Mouse (Mus musculus) intestine, embryonic 16.5 days (tissue): ENCODE measurements around the gene Ccdc184. TPM values are rescaled to one million over a fixed set of nuclear protein-coding genes. Genes with fewer than 3 reads are reported as not detected.

Source experiments
- ATAC-seq: fragments of 200-750 bp; cut with Nextera tagmentation; 2 replicates; pipeline ENCODE4 v1.8.0; 2017; ENCODE audit warnings: moderate TSS enrichment, moderate library complexity
- H3K27ac ChIP-seq: fragments of 300-500 bp; sonication (generic); 2 replicates; pipeline ENCODE4 v1.5.1; 2014; ENCODE audit warnings: mild to moderate bottlenecking, low read length
- H3K27me3 ChIP-seq: fragments of 300-500 bp; sonication (generic); replicated peaks from 2 replicates; pipeline ENCODE4 v1.6.1; 2014; ENCODE audit warnings: low read length, control low read depth, mixed read lengths; ENCODE audit not compliant: control insufficient read depth, insufficient read depth
- H3K36me3 ChIP-seq: fragments of 300-500 bp; sonication (generic); 2 replicates; pipeline ENCODE4 v1.6.1; 2014; ENCODE audit warnings: low read length, control low read depth; ENCODE audit not compliant: control insufficient read depth, insufficient read depth
- H3K4me1 ChIP-seq: fragments of 300-500 bp; sonication (generic); 2 replicates; pipeline ENCODE4 v1.6.1; 2014; ENCODE audit warnings: low read length, control low read depth, mixed read lengths; ENCODE audit not compliant: control insufficient read depth, insufficient read depth
- H3K4me2 ChIP-seq: fragments of 300-500 bp; sonication (generic); 2 replicates; pipeline ENCODE4 v1.6.1; 2014; ENCODE audit warnings: low read depth, low read length, control low read depth
- H3K4me3 ChIP-seq: fragments of 300-500 bp; sonication (generic); 2 replicates; pipeline ENCODE4 v1.5.1; 2014; ENCODE audit warnings: mild to moderate bottlenecking, low read length
- H3K9ac ChIP-seq: fragments of 300-500 bp; sonication (generic); 2 replicates; pipeline ENCODE4 v1.6.1; 2014; ENCODE audit warnings: low read depth, low read length
- H3K9me3 ChIP-seq: fragments of 300-500 bp; sonication (generic); 2 replicates; pipeline ENCODE4 v1.6.1; 2016; ENCODE audit warnings: low read length, control low read depth; ENCODE audit not compliant: control insufficient read depth
- WGBS: fragments of 180-500 bp; shearing (Covaris S2); extraction: QIAGEN DNeasy Blood & Tissue Kit; methylation state at CpG from one replicate; pipeline ENCODE4 v1.1.7; 2014; 5-methylcytosine and 5-hydroxymethylcytosine counted together
- polyA plus RNA-seq: library from polyadenylated mRNA; unstranded; fragments of >200 nt; fragmentation: Nextera tagmentation; extraction: Ambion mirVana; gene quantifications from 2 replicates; pipeline ENCODE4 v1.2.1, GENCODE M21; 2015

The Ccdc184 gene
- polyA plus RNA-seq, 1 experiment from 2014 or later, result 1.7 TPM

DNA sequence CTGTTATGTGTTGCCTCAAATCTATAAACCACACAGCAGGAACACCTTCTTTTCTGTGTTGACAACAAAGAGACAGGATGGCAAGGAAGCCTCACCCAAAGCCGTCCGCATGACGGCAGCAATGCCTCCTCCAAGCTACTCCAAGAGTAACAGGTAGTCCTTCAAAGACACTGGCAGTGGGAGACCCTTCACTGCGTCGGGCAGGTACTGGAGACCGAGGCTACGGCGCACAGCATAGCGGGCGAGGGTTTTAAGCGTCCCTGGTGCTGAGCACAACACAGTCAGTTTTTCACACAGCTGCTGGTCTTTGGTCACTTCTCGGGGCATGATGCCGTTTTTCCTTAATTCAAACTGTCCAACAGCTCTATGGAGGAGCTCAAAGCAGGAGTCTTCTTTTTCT is 31.3 kb upstream of the Ccdc184 start:
- H3K4me3 ChIP-seq, result no peak overlapping the region
- H3K4me1 ChIP-seq, result no peaks in the 10 kb centered on the region
- H3K27ac ChIP-seq, result no peak overlapping the region
- H3K27me3 ChIP-seq, result no peaks in the 10 kb centered on the region
- no peaks in the 10 kb centered on the region for H3K9me3 ChIP-seq
- H3K4me2 ChIP-seq, result no peak overlapping the region
- H3K9ac ChIP-seq, result no peak overlapping the region
- ATAC-seq, result no peak
- 96% methylated on average over 13 of the region's 13 CpGs for WGBS
- peaks cover 16% of the 10 kb centered on the region for H3K36me3 ChIP-seq

DNA sequence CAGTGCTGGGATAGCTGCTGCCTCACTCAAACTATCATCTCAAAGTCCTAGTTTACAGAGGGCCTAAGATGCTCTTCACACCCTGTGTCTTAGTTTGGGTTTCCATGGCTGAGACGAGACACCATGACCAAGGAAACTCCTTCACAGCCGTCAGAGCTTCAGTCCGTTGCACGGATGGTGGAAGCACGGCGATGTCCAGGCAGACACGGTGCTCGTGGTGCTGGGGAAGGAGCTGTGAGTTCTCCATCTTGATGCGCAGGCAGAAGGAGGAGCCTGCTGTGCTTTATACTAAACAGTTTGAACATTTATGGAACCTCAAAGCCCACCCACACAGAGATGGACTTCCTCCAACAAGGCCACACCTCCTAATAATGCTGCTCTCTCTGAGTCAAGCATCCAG is 30.1 kb upstream of the Ccdc184 start:
- no peak overlapping the region for H3K27ac ChIP-seq
- no peak overlapping the region for H3K4me2 ChIP-seq
- H3K4me3 ChIP-seq, result no peak overlapping the region
- ATAC-seq, result no peak
- H3K27me3 ChIP-seq, result no peaks in the 10 kb centered on the region
- no peak overlapping the region for H3K9ac ChIP-seq
- peaks cover 24% of the 10 kb centered on the region for H3K36me3 ChIP-seq
- WGBS, result 94% methylated on average over 9 of the region's 9 CpGs
- no peaks in the 10 kb centered on the region for H3K9me3 ChIP-seq
- H3K4me1 ChIP-seq, result no peaks in the 10 kb centered on the region

DNA sequence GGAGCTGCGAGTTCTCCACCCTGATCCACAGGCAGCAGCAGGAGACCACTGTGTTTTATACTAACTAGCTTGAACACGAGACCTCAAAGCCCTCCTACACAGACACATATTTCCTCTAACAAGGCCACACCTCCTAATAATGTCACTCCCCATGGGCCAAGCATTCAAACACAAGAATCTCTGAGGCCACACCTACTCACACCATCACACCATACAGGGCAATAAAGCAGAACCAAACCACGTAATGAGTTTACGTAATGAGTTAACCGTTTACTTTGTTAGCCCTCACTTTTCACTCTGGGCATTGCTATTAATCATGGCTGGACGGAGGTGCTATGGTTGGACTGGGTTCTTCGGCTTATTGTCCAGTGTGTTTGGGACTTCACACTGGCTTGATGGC is 27.2 kb upstream of the Ccdc184 start:
- peak; percentile 91 for ATAC-seq
- H3K4me2 ChIP-seq, result no peak overlapping the region
- WGBS, result 54% methylated on average over 7 of the region's 7 CpGs

DNA sequence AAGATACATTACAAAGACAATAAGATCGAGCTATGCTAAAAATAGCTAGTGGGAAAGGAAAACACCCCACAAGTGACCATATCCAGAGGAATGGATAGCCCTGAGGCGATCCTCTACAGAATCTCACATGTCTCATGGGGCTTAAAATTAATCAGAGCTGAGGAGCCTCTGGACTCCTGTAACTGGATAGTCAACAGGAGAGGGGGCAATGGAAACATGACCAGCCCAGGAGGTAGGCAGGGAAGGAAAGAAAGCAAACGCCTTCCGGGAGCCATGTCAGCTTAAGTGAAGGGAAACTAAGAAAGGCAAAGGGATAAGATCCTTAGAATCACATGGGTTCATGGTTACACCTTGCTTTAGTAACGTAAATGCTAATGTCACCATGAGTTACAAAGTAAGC is 26.1 kb upstream of the Ccdc184 start:
- Histone ChIP-seq H3K27me3 (no peaks in the 10 kb centered on the region), H3K9ac (no peak overlapping the region), H3K9me3 (no peaks in the 10 kb centered on the region), H3K4me3 (no peak overlapping the region), H3K4me1 (peaks cover 7% of the 10 kb centered on the region), H3K27ac (no peak overlapping the region), H3K36me3 (peaks cover 13% of the 10 kb centered on the region), H3K4me2 (no peak overlapping the region)
- 94% methylated on average over 5 of the region's 5 CpGs for WGBS
- ATAC-seq, result no peak

More for the DNA sequence above, 27.2 kb upstream of the Ccdc184 start:
- Histone ChIP-seq H3K4me3 (no peak overlapping the region), H3K4me1 (peaks cover 6% of the 10 kb centered on the region), H3K36me3 (peaks cover 19% of the 10 kb centered on the region), H3K27ac (peak overlapping the region; percentile 63), H3K9me3 (no peaks in the 10 kb centered on the region), H3K27me3 (no peaks in the 10 kb centered on the region), H3K9ac (no peak overlapping the region)

DNA sequence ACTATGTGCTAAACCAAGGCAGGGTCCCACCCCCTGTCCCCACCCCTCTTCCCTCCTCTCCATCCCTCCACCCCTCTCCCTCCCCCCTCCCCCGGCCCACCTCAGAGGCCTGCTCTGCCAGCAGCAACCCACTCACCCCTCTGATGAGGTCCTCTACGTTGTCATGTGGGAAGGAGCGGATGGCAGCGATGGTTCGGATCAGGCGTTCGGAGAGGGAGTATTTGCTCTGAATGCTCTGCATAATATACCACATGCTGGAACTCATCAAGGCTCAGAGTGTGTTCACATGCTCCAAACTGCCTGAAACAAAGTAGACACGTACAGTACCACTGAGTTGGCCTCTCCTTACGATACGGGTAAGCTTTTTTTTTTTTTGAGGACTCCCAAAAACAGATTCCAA is 24.4 kb upstream of the Ccdc184 start:
- no peak overlapping the region for H3K4me2 ChIP-seq
- peaks cover 13% of the 10 kb centered on the region for H3K36me3 ChIP-seq
- 88% methylated on average over 9 of the region's 10 CpGs for WGBS
- H3K27me3 ChIP-seq, result no peaks in the 10 kb centered on the region
- H3K27ac ChIP-seq, result no peak overlapping the region
- no peak overlapping the region for H3K9ac ChIP-seq
- peaks cover 7% of the 10 kb centered on the region for H3K4me1 ChIP-seq
- no peak overlapping the region for H3K4me3 ChIP-seq
- H3K9me3 ChIP-seq, result no peaks in the 10 kb centered on the region
- ATAC-seq, result no peak

DNA sequence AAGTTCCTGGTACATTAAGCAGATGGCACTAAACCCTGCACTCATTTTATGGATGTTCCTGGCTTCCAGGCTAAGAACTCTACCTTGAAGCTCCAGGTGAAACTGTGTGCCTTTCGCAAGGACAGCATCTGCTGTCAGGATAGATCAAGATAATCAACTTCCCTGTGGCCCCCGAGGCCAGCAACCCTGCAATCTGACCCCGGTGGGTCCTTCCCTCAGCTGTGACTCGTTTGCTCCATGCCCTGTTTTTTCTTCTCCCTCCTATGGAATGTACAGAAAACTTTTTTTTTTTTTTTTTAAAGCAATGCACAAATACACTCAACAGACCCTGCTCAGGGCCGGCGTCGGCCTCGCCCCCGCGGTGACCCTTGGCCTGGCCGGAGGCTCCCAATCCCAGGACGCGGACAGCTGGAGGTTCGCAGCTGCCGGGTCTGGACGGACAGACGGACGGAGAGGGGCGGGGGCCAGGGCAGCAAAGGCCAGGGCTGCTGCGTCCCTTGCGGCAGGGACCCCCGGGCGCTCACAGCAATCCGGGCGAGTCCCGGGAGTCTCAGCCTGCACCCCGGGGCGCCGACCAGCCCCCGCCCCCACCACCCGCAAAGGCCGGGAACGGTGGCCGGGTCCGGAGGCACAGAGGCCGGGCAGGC is 22.0 kb upstream of the Ccdc184 start:
- Histone ChIP-seq H3K36me3 (peaks cover 10% of the 10 kb centered on the region), H3K27me3 (no peaks in the 10 kb centered on the region), H3K9ac (peak overlapping the region; percentile 97), H3K27ac (peak overlapping the region; percentile 63), H3K9me3 (no peaks in the 10 kb centered on the region), H3K4me1 (peaks cover 7% of the 10 kb centered on the region), H3K4me2 (peak overlapping the region; percentile 76), H3K4me3 (peak overlapping the region; percentile 97)
- WGBS, result 1% methylated on average over 36 of the region's 36 CpGs
- peak; percentile 76 for ATAC-seq

DNA sequence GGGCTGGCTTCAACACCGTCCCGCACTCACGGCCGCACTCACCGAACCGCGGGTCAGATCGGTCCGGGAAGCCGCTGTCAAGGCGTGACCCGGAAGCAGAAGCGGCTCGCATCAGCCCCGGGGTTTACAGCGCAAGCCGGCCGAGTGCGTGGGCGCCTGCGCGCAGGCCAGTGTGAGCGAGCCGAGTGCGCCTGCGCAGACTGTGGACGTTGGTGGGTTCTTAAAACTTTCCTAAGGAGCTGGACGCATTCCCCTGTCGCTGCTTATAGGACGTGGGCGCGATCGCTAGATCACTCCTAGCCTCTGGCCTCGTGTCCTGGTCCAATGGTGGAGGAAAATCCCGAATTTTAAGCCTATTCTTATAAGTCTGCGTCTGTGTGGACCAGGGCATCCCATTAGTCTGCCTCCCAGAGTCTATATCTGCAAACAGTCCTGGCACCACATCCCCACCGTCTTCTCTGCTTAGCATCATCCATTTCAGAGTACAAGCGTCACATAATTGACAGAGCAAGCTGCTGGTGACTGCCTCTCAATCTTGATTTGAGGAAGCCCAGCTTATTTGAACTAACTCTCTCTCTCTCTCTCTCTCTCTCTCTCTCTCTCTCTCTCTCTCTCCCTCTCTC is 21.3 kb upstream of the Ccdc184 start:
- 1% methylated on average over 38 of the region's 38 CpGs for WGBS
- H3K27me3 ChIP-seq, result no peaks in the 10 kb centered on the region
- H3K4me3 ChIP-seq, result peak overlapping the region; percentile 97
- peaks cover 10% of the 10 kb centered on the region for H3K36me3 ChIP-seq
- no peaks in the 10 kb centered on the region for H3K9me3 ChIP-seq
- peaks cover 7% of the 10 kb centered on the region for H3K4me1 ChIP-seq
- H3K9ac ChIP-seq, result peak overlapping the region; percentile 97
- H3K27ac ChIP-seq, result peak overlapping the region; percentile 63
- H3K4me2 ChIP-seq, result peak overlapping the region; percentile 76
- ATAC-seq, result peak; percentile 97

DNA sequence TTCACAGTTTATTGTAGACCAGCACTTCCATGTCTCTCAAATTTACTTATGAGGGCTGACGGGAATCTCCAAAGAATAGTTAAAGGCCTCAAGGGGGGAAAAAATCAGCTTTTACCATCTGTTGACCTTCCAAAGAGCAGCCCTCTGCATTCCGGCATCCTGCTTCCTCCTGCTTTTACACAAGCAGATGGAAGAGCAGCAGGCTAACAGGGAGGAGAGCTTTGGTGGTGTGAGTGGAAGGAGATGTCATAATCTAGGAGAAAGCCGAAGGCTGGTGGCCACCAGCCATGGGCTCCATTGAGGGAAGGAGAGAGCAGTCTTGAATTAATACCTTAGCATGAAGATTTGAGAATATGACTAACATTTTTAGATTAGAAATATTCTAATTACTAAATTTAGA is 18.6 kb upstream of the Ccdc184 start:
- WGBS, result 72% methylated on average over 3 of the region's 3 CpGs
- Histone ChIP-seq H3K36me3 (no peaks in the 10 kb centered on the region), H3K4me3 (no peak overlapping the region), H3K27ac (no peak overlapping the region), H3K9me3 (no peaks in the 10 kb centered on the region), H3K9ac (no peak overlapping the region), H3K4me2 (no peak overlapping the region), H3K27me3 (no peaks in the 10 kb centered on the region), H3K4me1 (peaks cover 7% of the 10 kb centered on the region)
- no peak for ATAC-seq

DNA sequence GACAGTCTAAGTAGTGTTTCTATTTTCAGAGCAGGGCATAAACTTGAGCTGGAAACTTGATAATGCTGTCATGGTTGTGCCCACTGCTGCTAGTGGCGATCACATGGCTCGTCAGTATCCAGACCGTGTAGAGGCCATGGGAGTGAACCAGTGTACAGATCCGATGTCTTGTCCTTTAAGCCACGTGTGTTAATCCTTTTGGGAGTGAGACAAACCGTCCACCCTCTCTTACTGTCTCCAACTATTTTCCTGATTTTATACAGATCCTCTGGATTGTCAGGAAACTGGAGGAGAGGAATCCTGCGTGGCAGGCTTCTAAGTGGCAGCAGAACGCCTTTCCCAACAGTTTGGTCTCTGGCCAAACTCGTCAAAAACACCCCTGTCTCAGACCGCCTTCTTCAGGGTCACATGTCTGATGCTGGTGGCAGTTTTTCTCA is 17.8 kb upstream of the Ccdc184 start:
- no peak overlapping the region for H3K27ac ChIP-seq
- no peak overlapping the region for H3K9ac ChIP-seq
- 63% methylated on average over 10 of the region's 10 CpGs for WGBS
- H3K36me3 ChIP-seq, result no peaks in the 10 kb centered on the region
- no peaks in the 10 kb centered on the region for H3K9me3 ChIP-seq
- no peaks in the 10 kb centered on the region for H3K27me3 ChIP-seq
- no peak overlapping the region for H3K4me2 ChIP-seq
- H3K4me1 ChIP-seq, result peaks cover 7% of the 10 kb centered on the region
- ATAC-seq, result no peak
- H3K4me3 ChIP-seq, result no peak overlapping the region
